Mouse (Mus musculus) kidney, embryonic 16.5 days (tissue): ENCODE results near the gene Lgals3bp. TPM values are rescaled to one million over a fixed set of nuclear protein-coding genes. Genes with fewer than 3 reads are reported as not detected.

ENCODE experiments used
- ATAC-seq: fragments of 200-750 bp; cut with Nextera tagmentation; 2 replicates; pipeline ENCODE4 v1.8.0; 2017; ENCODE audit warnings: moderate TSS enrichment; ENCODE audit not compliant: low FRiP score, low TSS enrichment
- H3K27ac ChIP-seq: fragments of 300-500 bp; sonication (generic); 2 replicates; pipeline ENCODE4 v1.5.1; 2014; ENCODE audit warnings: low read length
- H3K27me3 ChIP-seq: fragments of 300-500 bp; sonication (generic); 2 replicates; pipeline ENCODE4 v1.6.1; 2014; ENCODE audit warnings: low read length, control low read depth, mixed read lengths; ENCODE audit not compliant: insufficient read depth
- H3K36me3 ChIP-seq: fragments of 300-500 bp; sonication (generic); 2 replicates; pipeline ENCODE4 v1.6.1; 2014; ENCODE audit warnings: low read length, control low read depth, mixed read lengths; ENCODE audit not compliant: insufficient read depth
- H3K4me1 ChIP-seq: fragments of 300-500 bp; sonication (generic); 2 replicates; pipeline ENCODE4 v1.6.1; 2014; ENCODE audit warnings: low read length, control low read depth, mixed read lengths; ENCODE audit not compliant: insufficient read depth
- H3K4me2 ChIP-seq: fragments of 300-500 bp; sonication (generic); replicated peaks from 2 replicates; pipeline ENCODE4 v1.6.1; 2014; ENCODE audit warnings: low read depth, low read length
- H3K4me3 ChIP-seq: fragments of 300-500 bp; sonication (generic); 2 replicates; pipeline ENCODE4 v1.5.1; 2014; ENCODE audit warnings: mild to moderate bottlenecking, low read length
- H3K9ac ChIP-seq: fragments of 300-500 bp; sonication (generic); replicated peaks from 2 replicates; pipeline ENCODE4 v1.6.1; 2014; ENCODE audit warnings: low read length
- H3K9me3 ChIP-seq: fragments of 300-500 bp; sonication (generic); 2 replicates; pipeline ENCODE4 v1.6.1; 2016; ENCODE audit warnings: low read length, control low read depth
- WGBS: fragments of 180-500 bp; shearing (Covaris S2); extraction: QIAGEN DNeasy Blood & Tissue Kit; methylation state at CpG from one replicate; pipeline ENCODE4 v1.1.7; 2014; 5-methylcytosine and 5-hydroxymethylcytosine counted together
- polyA plus RNA-seq: library from polyadenylated mRNA; unstranded; fragments of >200 nt; fragmentation: Nextera tagmentation; extraction: Ambion mirVana; gene quantifications from 2 replicates; pipeline ENCODE4 v1.2.1, GENCODE M21; 2015

The Lgals3bp gene
- polyA plus RNA-seq: 14.9 and 18.1 TPM in 2 replicates

GRCm38 (mm10) chr11:118401760-118402280 lies at the start of gene Lgals3bp:
Gene Lgals3bp, minus strand, starts transcription at chr11:118402092.
- Histone ChIP-seq H3K27me3 (no peaks in the 10 kb centered on the region), H3K9me3 (no peaks in the 10 kb centered on the region), H3K4me3 (peak within 1 kb of the TSS; percentile 9; the same call in 1 of the 2 replicates), H3K9ac (peak within 1 kb of the TSS; percentile 29), H3K27ac (peak within 1 kb of the TSS; percentile 84), H3K4me1 (peaks cover 45% of the 10 kb centered on the region), H3K36me3 (peaks cover 13% of the 10 kb centered on the region), H3K4me2 (peak within 1 kb of the TSS; percentile 3)
- peak; percentile 60 for ATAC-seq
- 24% methylated on average over 7 of the region's 7 CpGs for WGBS

- ATAC-seq: no peak
- H3K9ac ChIP-seq: no peak overlapping the region
- no peak overlapping the region for H3K27ac ChIP-seq
Observed at GRCm38 (mm10) chr11:118451211-118451610, 49.3 kb upstream of the Lgals3bp start.

GRCm38 (mm10) chr11:118448385-118448784 lies 46.5 kb upstream of the Lgals3bp start:
- 86% methylated on average over 8 of the region's 8 CpGs for whole genome bisulfite sequencing
- no peak overlapping the region for H3K27ac ChIP-seq
- no peaks in the 10 kb centered on the region for H3K9me3 ChIP-seq
- H3K4me1 ChIP-seq: no peaks in the 10 kb centered on the region
- no peaks in the 10 kb centered on the region for H3K36me3 ChIP-seq
- no peak overlapping the region for H3K4me2 ChIP-seq
- no peak overlapping the region for H3K4me3 ChIP-seq
- H3K27me3 ChIP-seq: no peaks in the 10 kb centered on the region
- no peak overlapping the region for H3K9ac ChIP-seq
- ATAC-seq: no peak

More at GRCm38 (mm10) chr11:118451211-118451610, 49.3 kb upstream of the Lgals3bp start:
- WGBS: 79% methylated on average over 6 of the region's 6 CpGs
- H3K4me2 ChIP-seq: no peak overlapping the region
- H3K4me3 ChIP-seq: no peak overlapping the region
- H3K4me1 ChIP-seq: no peaks in the 10 kb centered on the region
- no peaks in the 10 kb centered on the region for H3K36me3 ChIP-seq
- H3K9me3 ChIP-seq: no peaks in the 10 kb centered on the region
- H3K27me3 ChIP-seq: no peaks in the 10 kb centered on the region

GRCm38 (mm10) chr11:118447346-118447745 lies 45.5 kb upstream of the Lgals3bp start:
- no peak for ATAC-seq
- H3K4me2 ChIP-seq: no peak overlapping the region
- no peak overlapping the region for H3K4me3 ChIP-seq
- no peaks in the 10 kb centered on the region; the same call in 1 of the 2 replicates for H3K4me1 ChIP-seq
- H3K27ac ChIP-seq: no peak overlapping the region
- H3K27me3 ChIP-seq: no peaks in the 10 kb centered on the region
- H3K36me3 ChIP-seq: no peaks in the 10 kb centered on the region
- WGBS: 63% methylated on average over 4 of the region's 4 CpGs
- H3K9me3 ChIP-seq: no peaks in the 10 kb centered on the region
- no peak overlapping the region for H3K9ac ChIP-seq

GRCm38 (mm10) chr11:118445843-118446242 lies 44.0 kb upstream of the Lgals3bp start:
- 13% methylated on average over 3 of the region's 3 CpGs for WGBS
- Histone ChIP-seq H3K4me3 (no peak overlapping the region), H3K9me3 (no peaks in the 10 kb centered on the region), H3K27me3 (no peaks in the 10 kb centered on the region), H3K4me2 (no peak overlapping the region), H3K27ac (no peak overlapping the region), H3K9ac (no peak overlapping the region), H3K36me3 (no peaks in the 10 kb centered on the region), H3K4me1 (no peaks in the 10 kb centered on the region; the same call in 1 of the 2 replicates)
- ATAC-seq: 0 out of 2 replicates have a peak, but pooled peaks have one; percentile 39

GRCm38 (mm10) chr11:118443201-118443970 lies 41.5 kb upstream of the Lgals3bp start:
- peak; percentile 43 for ATAC-seq
- H3K27me3 ChIP-seq: no peaks in the 10 kb centered on the region

GRCm38 (mm10) chr11:118442691-118443090 lies 40.8 kb upstream of the Lgals3bp start:
- Histone ChIP-seq H3K9ac (no peak overlapping the region), H3K4me2 (no peak overlapping the region), H3K4me1 (peaks cover 10% of the 10 kb centered on the region; the same call in 1 of the 2 replicates), H3K9me3 (no peaks in the 10 kb centered on the region), H3K4me3 (no peak overlapping the region), H3K27ac (no peak overlapping the region), H3K36me3 (no peaks in the 10 kb centered on the region), H3K27me3 (no peaks in the 10 kb centered on the region)
- 77% methylated on average over 13 of the region's 13 CpGs for WGBS
- ATAC-seq: no peak; the same call in 1 of the 2 replicates

More at GRCm38 (mm10) chr11:118443201-118443970, 41.5 kb upstream of the Lgals3bp start:
- Histone ChIP-seq H3K9ac (no peak overlapping the region), H3K4me2 (no peak overlapping the region), H3K4me3 (no peak overlapping the region), H3K4me1 (peaks cover 10% of the 10 kb centered on the region; the same call in 1 of the 2 replicates), H3K36me3 (no peaks in the 10 kb centered on the region), H3K27ac (no peak overlapping the region), H3K9me3 (no peaks in the 10 kb centered on the region)
- WGBS: 34% methylated on average over 11 of the region's 11 CpGs

- no peak for ATAC-seq
- Histone ChIP-seq H3K27ac (peak overlapping the region; percentile 26; the same call in 1 of the 2 replicates), H3K27me3 (no peaks in the 10 kb centered on the region), H3K4me3 (no peak overlapping the region), H3K9me3 (no peaks in the 10 kb centered on the region), H3K36me3 (no peaks in the 10 kb centered on the region), H3K4me1 (peaks cover 19% of the 10 kb centered on the region; the same call in 1 of the 2 replicates), H3K4me2 (no peak overlapping the region), H3K9ac (0 out of 2 replicates have a peak overlapping the region, but pooled peaks have one; percentile 39)
- 30% methylated on average over 11 of the region's 11 CpGs for WGBS
Observed at GRCm38 (mm10) chr11:118438665-118439414, 36.9 kb upstream of the Lgals3bp start.

GRCm38 (mm10) chr11:118436471-118436935 lies 34.6 kb upstream of the Lgals3bp start:
- Histone ChIP-seq H3K27me3 (no peaks in the 10 kb centered on the region), H3K27ac (no peak overlapping the region), H3K4me3 (no peak overlapping the region), H3K4me2 (no peak overlapping the region), H3K36me3 (no peaks in the 10 kb centered on the region), H3K9ac (no peak overlapping the region), H3K4me1 (peaks cover 27% of the 10 kb centered on the region; the same call in 1 of the 2 replicates), H3K9me3 (no peaks in the 10 kb centered on the region)
- ATAC-seq: no peak
- WGBS: 48% methylated on average over 6 of the region's 6 CpGs
